Mouse (Mus musculus) MEL (cell line): ENCODE measurements around the gene Heg1.
A peak's percentile ranks its signal among the peaks of the same experiment; 100 is the strongest.

Experiments used
- BHLHE40 ChIP-seq: IDR thresholded peaks from 2 replicates; pipeline ENCODE4 v1.6.1; 2012; ENCODE audit warnings: low read depth, mild to moderate bottlenecking, inconsistent platforms, low read length, improper control_type of control experiment, borderline replicate concordance
- CHD1 ChIP-seq: IDR thresholded peaks from 2 replicates; pipeline ENCODE4 v1.6.1; 2012; ENCODE audit warnings: low read depth, mild to moderate bottlenecking, inconsistent platforms, low read length, improper control_type of control experiment
- CTCF ChIP-seq, 3 experiments: IDR thresholded peaks in 2 of 3; conservative IDR thresholded peaks in 1 of 3; 2 replicates each; pipeline ENCODE4 v1.5.1; 2011 to 2012; ENCODE audit warnings: low read length in 3 of 3, low read depth in 2 of 3, mild to moderate bottlenecking in 2 of 3, improper control_type of control experiment in 1 of 3, inconsistent platforms in 1 of 3, mixed read lengths in 1 of 3, moderate library complexity in 1 of 3; ENCODE audit not compliant: control insufficient read depth in 1 of 3, insufficient read depth in 1 of 3, poor library complexity in 1 of 3, severe bottlenecking in 1 of 3
- ELF1 ChIP-seq: IDR thresholded peaks from 2 replicates; pipeline ENCODE4 v1.6.1; 2014; ENCODE audit warnings: low read depth, mild to moderate bottlenecking, inconsistent platforms, low read length, improper control_type of control experiment, moderate library complexity
- EP300 ChIP-seq, 2 experiments: IDR thresholded peaks; 2 replicates each; pipeline ENCODE4 v1.6.1; 2011; ENCODE audit warnings: improper control_type of control experiment in 2 of 2, low read length in 2 of 2, low read depth in 1 of 2, mild to moderate bottlenecking in 1 of 2
- GABPA ChIP-seq: IDR thresholded peaks from 2 replicates; pipeline ENCODE4 v1.6.1; 2012; ENCODE audit warnings: low read depth, mild to moderate bottlenecking, inconsistent platforms, low read length, improper control_type of control experiment, moderate library complexity
- MAZ ChIP-seq: IDR thresholded peaks from 2 replicates; pipeline ENCODE4 v1.6.1; 2012; ENCODE audit warnings: low read depth, mild to moderate bottlenecking, inconsistent platforms, low read length, improper control_type of control experiment
- POLR2A ChIP-seq, 2 experiments: IDR thresholded peaks; 2 replicates each; pipeline ENCODE4 v1.6.1; 2011 to 2012; ENCODE audit warnings: low read length in 2 of 2, mild to moderate bottlenecking in 2 of 2, control low read depth in 1 of 2, improper control_type of control experiment in 1 of 2, low read depth in 1 of 2, moderate library complexity in 1 of 2; ENCODE audit not compliant: control insufficient read depth in 1 of 2, insufficient read depth in 1 of 2, poor library complexity in 1 of 2
- POLR2AphosphoS5 ChIP-seq: IDR thresholded peaks from 2 replicates; pipeline ENCODE4 v1.6.1; 2012; ENCODE audit warnings: low read depth, borderline replicate concordance, mild to moderate bottlenecking, inconsistent platforms, low read length, moderate library complexity, mixed read lengths
- USF2 ChIP-seq, 2 experiments: IDR thresholded peaks; 2 replicates each; pipeline ENCODE4 v1.6.1; 2011 to 2012; ENCODE audit warnings: improper control_type of control experiment in 2 of 2, low read length in 2 of 2, borderline replicate concordance in 1 of 2, inconsistent platforms in 1 of 2, low read depth in 1 of 2, mild to moderate bottlenecking in 1 of 2; ENCODE audit not compliant: insufficient read depth in 1 of 2
- ZC3H11A ChIP-seq: IDR thresholded peaks from 2 replicates; pipeline ENCODE4 v1.6.1; 2012; ENCODE audit warnings: low read depth, mild to moderate bottlenecking, inconsistent platforms, low read length, improper control_type of control experiment

DNA sequence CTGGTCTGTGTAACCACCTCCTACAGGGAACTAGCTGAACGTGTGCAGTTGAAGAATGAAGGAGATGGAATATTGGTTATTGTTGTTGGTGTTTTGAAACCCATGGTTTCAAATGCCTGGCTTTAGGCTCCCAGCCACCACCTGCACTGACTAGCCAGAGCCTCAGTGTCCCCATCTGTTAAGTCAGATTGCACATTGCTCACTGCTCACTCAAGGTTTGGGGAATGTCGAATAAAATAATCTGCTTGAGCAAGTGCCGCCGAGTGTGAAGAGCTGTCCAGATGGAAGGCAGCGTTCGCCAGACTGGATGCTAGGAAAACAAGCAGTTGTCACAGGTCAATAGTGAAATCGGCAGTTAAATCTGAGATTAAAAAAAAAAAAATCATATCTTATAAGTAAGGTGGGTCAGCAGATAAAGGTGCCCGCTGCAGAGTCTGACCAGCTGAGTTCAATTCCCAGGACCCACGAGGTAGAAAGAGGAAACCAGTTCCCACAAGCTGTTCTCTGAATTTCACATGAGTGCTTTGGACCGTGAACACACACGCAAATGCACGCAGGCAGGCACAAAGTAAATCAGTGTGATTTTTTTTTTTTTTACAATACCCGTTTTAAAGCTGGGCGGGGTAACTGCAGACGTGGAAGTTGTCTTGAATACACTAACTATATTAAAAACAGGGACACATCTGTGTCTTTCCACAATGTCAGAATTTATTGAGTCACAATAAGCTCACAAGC lies 48.8 kb downstream of the Heg1 start:
- no peak for TF ChIP-seq POLR2AphosphoS5
- no peak for TF ChIP-seq POLR2A (IDR thresholded peaks at IDR 0.05; ENCODE audit: control insufficient read depth in 1 of 2, insufficient read depth in 1 of 2, low read depth in 1 of 2, low read length in 2 of 2, poor library complexity in 1 of 2)
- peak in 1 of 2 experiments; percentile 29; a peak in 1 of 4 replicates for TF ChIP-seq EP300 (IDR thresholded peaks at IDR 0.05; ENCODE audit: low read depth in 1 of 2, low read length in 2 of 2)
- no peak; the same call in 1 of the 2 replicates for TF ChIP-seq CHD1
- TF ChIP-seq USF2 (IDR thresholded peaks at IDR 0.05; ENCODE audit: borderline replicate concordance in 1 of 2, insufficient read depth in 1 of 2, low read depth in 1 of 2, low read length in 2 of 2): no peak
- TF ChIP-seq CTCF (IDR thresholded peaks at IDR 0.05 in 2 of 3, conservative IDR thresholded peaks at IDR 0.05 in 1 of 3; ENCODE audit: control insufficient read depth in 1 of 3, insufficient read depth in 1 of 3, low read depth in 2 of 3, low read length in 3 of 3, poor library complexity in 1 of 3, severe bottlenecking in 1 of 3): no peak
- TF ChIP-seq MAZ: no peak
- no peak for TF ChIP-seq BHLHE40
- no peak for TF ChIP-seq GABPA
- TF ChIP-seq ELF1: no peak
- TF ChIP-seq ZC3H11A: no peak
